Mouse (Mus musculus) megakaryocyte, adult 5-6 weeks (primary cell): ENCODE results near the gene Mansc4. TPM values are rescaled to one million over a fixed set of nuclear protein-coding genes. Genes with fewer than 3 reads are reported as not detected.

Experiments
- ATAC-seq: 2 replicates; pipeline ENCODE4 v1.8.0; 2016; ENCODE audit warnings: mild to moderate bottlenecking, inconsistent platforms; ENCODE audit not compliant: poor library complexity, severe bottlenecking
- total RNA-seq, 2 experiments: library from RNA; stranded (forward) in 1 of 2; stranded (reverse) in 1 of 2; fragments of 153-499, 151-499 nt in 1 of 2; fragments of 221-1000, 200-1000 nt in 1 of 2; gene quantifications; 2 replicates each; pipeline versions ENCODE4 v1.2.3 to v1.2.4; 2015 to 2017

Gene Mansc4
- total RNA-seq (2015) (not detected in 2 replicates), total RNA-seq (2017) (not detected in 2 replicates)

- ATAC-seq, result no peak
Measured at GRCm38 (mm10) chr6:147086594-147087225, at the start of gene Mansc4. Gene Mansc4 (minus strand): TSS chr6:147087032.

- ATAC-seq, result no peak
Measured at GRCm38 (mm10) chr6:147127239-147127638, 40.4 kb upstream of the Mansc4 start.

- no peak for ATAC-seq
Measured at GRCm38 (mm10) chr6:147121320-147121719, 34.5 kb upstream of the Mansc4 start.

GRCm38 (mm10) chr6:147118190-147118589, 31.4 kb upstream of the Mansc4 start:
- ATAC-seq, result no peak

GRCm38 (mm10) chr6:147117764-147118163, 30.9 kb upstream of the Mansc4 start:
- ATAC-seq, result no peak

GRCm38 (mm10) chr6:147116579-147116978, 29.7 kb upstream of the Mansc4 start:
- ATAC-seq, result peak; percentile 90

- ATAC-seq, result no peak
Measured at GRCm38 (mm10) chr6:147109283-147109682, 22.5 kb upstream of the Mansc4 start.

- no peak for ATAC-seq
Measured at GRCm38 (mm10) chr6:147106716-147107115, 19.9 kb upstream of the Mansc4 start.

GRCm38 (mm10) chr6:147105529-147105928, 18.7 kb upstream of the Mansc4 start:
- no peak for ATAC-seq

- no peak for ATAC-seq
Measured at GRCm38 (mm10) chr6:147102293-147102692, 15.5 kb upstream of the Mansc4 start.

- peak; percentile 74 for ATAC-seq
Measured at GRCm38 (mm10) chr6:147099458-147100277, 12.8 kb upstream of the Mansc4 start.

- ATAC-seq, result peak; percentile 42
Measured at GRCm38 (mm10) chr6:147097346-147097929, 10.6 kb upstream of the Mansc4 start.

GRCm38 (mm10) chr6:147096934-147097333, 10.1 kb upstream of the Mansc4 start:
- ATAC-seq, result no peak

GRCm38 (mm10) chr6:147096109-147096508, 9.3 kb upstream of the Mansc4 start:
- ATAC-seq, result no peak

- ATAC-seq, result no peak
Measured at GRCm38 (mm10) chr6:147094771-147095170, 7.9 kb upstream of the Mansc4 start.

- ATAC-seq, result peak; percentile 12; the same call in 1 of the 2 replicates
Measured at GRCm38 (mm10) chr6:147092136-147092535, 5.3 kb upstream of the Mansc4 start.

GRCm38 (mm10) chr6:147091136-147092120, 4.6 kb upstream of the Mansc4 start, which contains the start of gene Klhl42:
Gene Klhl42 (plus strand): TSS chr6:147091379.
- peak; percentile 85 for ATAC-seq

- no peak for ATAC-seq
Measured at GRCm38 (mm10) chr6:147090191-147090590, 3.4 kb upstream of the Mansc4 start.

GRCm38 (mm10) chr6:147088517-147088916, 1.7 kb upstream of the Mansc4 start:
- ATAC-seq, result no peak

- no peak for ATAC-seq
Measured at GRCm38 (mm10) chr6:147087736-147088135, 904 bp upstream of the Mansc4 start.
